Mouse (Mus musculus): ENCODE measurements around the gene Opcml. TPM values are rescaled to one million over a fixed set of nuclear protein-coding genes. Genes with fewer than 3 reads are reported as not detected.
A peak's percentile ranks its signal among the peaks of the same experiment; 100 is the strongest.

Gene Opcml
- polyA plus RNA-seq, 1 experiment from 2014 or later, result 4.9 TPM

GRCm38 (mm10) chr9:28226570-28226951 lies 436.0 kb downstream of the Opcml start:
- no peaks in the 10 kb centered on the region for H3K9me3 ChIP-seq
- H3K4me2 ChIP-seq (replicated peaks), result no peak overlapping the region
- H3K4me3 ChIP-seq, result no peak overlapping the region
- H3K27ac ChIP-seq, result no peak overlapping the region
- no peaks in the 10 kb centered on the region for H3K36me3 ChIP-seq
- H3K4me1 ChIP-seq, result no peaks in the 10 kb centered on the region
- no peaks in the 10 kb centered on the region for H3K27me3 ChIP-seq
- ATAC-seq (ENCODE audit: low FRiP score, low read depth), result no peak
- WGBS, result 46% methylated on average over 5 of the region's 5 CpGs
- no peak overlapping the region for H3K9ac ChIP-seq

DNA sequence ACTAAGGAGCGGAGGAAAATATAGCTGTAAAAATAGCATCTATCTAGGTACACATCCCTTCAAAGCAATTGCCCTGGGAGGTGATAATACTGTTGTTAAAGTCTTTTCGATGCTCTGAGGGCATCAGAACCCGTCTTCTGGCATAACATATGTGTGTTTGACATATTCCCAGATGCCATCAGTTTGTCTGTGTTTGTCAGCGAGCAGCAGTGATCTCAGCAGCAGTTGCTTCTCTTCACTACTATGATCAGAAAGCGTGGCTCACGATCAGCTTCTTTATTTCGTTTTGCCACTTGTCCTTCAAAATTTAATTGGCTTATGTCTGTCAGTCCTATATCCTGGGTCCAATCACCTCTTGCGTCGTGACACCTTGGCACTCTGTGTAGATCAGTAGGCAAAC lies 447.9 kb downstream of the Opcml start:
- no peak for ATAC-seq (ENCODE audit: low FRiP score, low read depth)
- no peak overlapping the region for H3K9ac ChIP-seq

DNA sequence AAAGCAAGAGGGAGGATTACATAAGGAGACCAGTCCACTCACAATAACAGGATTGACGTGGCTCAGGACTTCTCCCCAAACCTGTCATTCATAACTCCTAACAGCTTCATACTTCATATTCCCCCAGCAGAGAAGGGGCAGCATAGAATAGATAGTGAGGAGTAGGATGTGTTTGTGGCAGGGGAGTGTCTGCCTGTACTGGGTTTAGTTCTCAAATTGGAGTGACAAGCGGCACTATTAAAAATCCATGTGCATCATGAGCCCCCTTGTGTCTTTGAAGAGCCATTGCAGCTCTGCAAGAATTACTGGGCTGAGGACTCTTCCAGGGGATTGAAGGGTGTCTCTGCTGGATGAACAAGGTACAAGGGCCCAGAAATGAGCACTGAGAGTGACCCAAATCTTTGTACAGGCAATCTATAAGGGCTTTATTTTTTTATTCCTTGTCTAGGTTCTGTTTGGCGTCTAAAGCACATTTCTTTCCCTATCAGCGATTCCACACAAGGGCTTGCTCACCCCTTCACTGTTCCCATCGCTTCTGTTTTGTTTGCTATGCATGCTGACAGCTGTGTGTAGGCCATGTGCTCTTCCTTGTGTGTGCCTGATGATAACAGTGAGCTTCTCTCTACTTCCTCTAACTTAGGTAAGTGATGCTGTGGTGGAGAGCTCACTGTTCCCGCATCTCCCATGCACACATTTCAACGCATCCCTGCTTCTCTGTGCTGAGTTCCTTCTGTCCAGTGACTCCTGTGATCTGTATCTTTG lies 457.3 kb downstream of the Opcml start:
- H3K27ac ChIP-seq, result no peak overlapping the region
- no peak for ATAC-seq (ENCODE audit: low FRiP score, low read depth)
- H3K4me2 ChIP-seq (replicated peaks), result no peak overlapping the region
- H3K27me3 ChIP-seq, result peaks cover 23% of the 10 kb centered on the region
- H3K36me3 ChIP-seq, result no peaks in the 10 kb centered on the region
- no peak overlapping the region for H3K4me3 ChIP-seq
- H3K9me3 ChIP-seq, result no peaks in the 10 kb centered on the region
- WGBS, result 67% methylated on average over 7 of the region's 7 CpGs
- H3K4me1 ChIP-seq, result no peaks in the 10 kb centered on the region
- no peak overlapping the region for H3K9ac ChIP-seq

More for the DNA sequence above, 447.9 kb downstream of the Opcml start:
- H3K27me3 ChIP-seq, result no peaks in the 10 kb centered on the region
- 90% methylated on average over 9 of the region's 9 CpGs for WGBS
- no peaks in the 10 kb centered on the region for H3K9me3 ChIP-seq
- H3K4me2 ChIP-seq (replicated peaks), result no peak overlapping the region
- H3K36me3 ChIP-seq, result no peaks in the 10 kb centered on the region
- H3K4me3 ChIP-seq, result no peak overlapping the region
- no peaks in the 10 kb centered on the region for H3K4me1 ChIP-seq
- H3K27ac ChIP-seq, result no peak overlapping the region

- no peaks in the 10 kb centered on the region for H3K36me3 ChIP-seq
- H3K9me3 ChIP-seq, result no peaks in the 10 kb centered on the region
- no peak overlapping the region for H3K4me3 ChIP-seq
- H3K9ac ChIP-seq, result no peak overlapping the region
- no peak overlapping the region for H3K27ac ChIP-seq
- no peak for ATAC-seq (ENCODE audit: low FRiP score, low read depth)
- no peaks in the 10 kb centered on the region for H3K4me1 ChIP-seq
- H3K4me2 ChIP-seq (replicated peaks), result no peak overlapping the region
- peaks cover 19% of the 10 kb centered on the region for H3K27me3 ChIP-seq
- WGBS, result 84% methylated on average over 9 of the region's 9 CpGs
Observed at GRCm38 (mm10) chr9:28251341-28251740, 460.8 kb downstream of the Opcml start.

GRCm38 (mm10) chr9:28255128-28255904 lies 464.7 kb downstream of the Opcml start:
- H3K4me1 ChIP-seq, result no peaks in the 10 kb centered on the region
- H3K9me3 ChIP-seq, result no peaks in the 10 kb centered on the region
- H3K27me3 ChIP-seq, result peaks cover 18% of the 10 kb centered on the region
- no peak overlapping the region for H3K4me2 ChIP-seq (replicated peaks)
- H3K36me3 ChIP-seq, result no peaks in the 10 kb centered on the region
- no peak overlapping the region for H3K27ac ChIP-seq
- H3K4me3 ChIP-seq, result no peak overlapping the region
- H3K9ac ChIP-seq, result no peak overlapping the region
- no peak for ATAC-seq (ENCODE audit: low FRiP score, low read depth)
- WGBS, result 74% methylated on average over 8 of the region's 8 CpGs

GRCm38 (mm10) chr9:28255905-28256268 lies 465.3 kb downstream of the Opcml start:
- no peak overlapping the region for H3K27ac ChIP-seq
- H3K36me3 ChIP-seq, result no peaks in the 10 kb centered on the region
- H3K27me3 ChIP-seq, result peaks cover 19% of the 10 kb centered on the region
- H3K9me3 ChIP-seq, result no peaks in the 10 kb centered on the region
- WGBS, result 79% methylated on average over 1 of the region's 1 CpGs
- H3K4me3 ChIP-seq, result no peak overlapping the region
- no peak overlapping the region for H3K9ac ChIP-seq
- no peak for ATAC-seq (ENCODE audit: low FRiP score, low read depth)
- no peaks in the 10 kb centered on the region for H3K4me1 ChIP-seq
- no peak overlapping the region for H3K4me2 ChIP-seq (replicated peaks)

- Histone ChIP-seq H3K27me3 (peaks cover 38% of the 10 kb centered on the region), H3K4me1 (no peaks in the 10 kb centered on the region), H3K9me3 (no peaks in the 10 kb centered on the region), H3K9ac (no peak overlapping the region), H3K36me3 (no peaks in the 10 kb centered on the region), H3K27ac (no peak overlapping the region), H3K4me2 (replicated peaks) (no peak overlapping the region), H3K4me3 (no peak overlapping the region)
- peak; percentile 54 for ATAC-seq (ENCODE audit: low FRiP score, low read depth)
- WGBS, result 21% methylated on average over 7 of the region's 7 CpGs
Observed at GRCm38 (mm10) chr9:28261078-28261753, 470.6 kb downstream of the Opcml start.

GRCm38 (mm10) chr9:28262021-28262420 lies 471.4 kb downstream of the Opcml start:
- no peak overlapping the region for H3K4me2 ChIP-seq (replicated peaks)
- no peaks in the 10 kb centered on the region for H3K4me1 ChIP-seq
- H3K9me3 ChIP-seq, result no peaks in the 10 kb centered on the region
- no peak overlapping the region for H3K27ac ChIP-seq
- no peaks in the 10 kb centered on the region for H3K36me3 ChIP-seq
- H3K27me3 ChIP-seq, result peaks cover 41% of the 10 kb centered on the region
- H3K9ac ChIP-seq, result no peak overlapping the region
- no peak overlapping the region for H3K4me3 ChIP-seq
- no peak for ATAC-seq (ENCODE audit: low FRiP score, low read depth)
- 53% methylated on average over 1 of the region's 1 CpGs for WGBS

- H3K4me2 ChIP-seq (replicated peaks), result no peak overlapping the region
- H3K4me3 ChIP-seq, result no peak overlapping the region
- no peak overlapping the region for H3K27ac ChIP-seq
- peaks cover 41% of the 10 kb centered on the region for H3K27me3 ChIP-seq
- no peaks in the 10 kb centered on the region for H3K4me1 ChIP-seq
- no peaks in the 10 kb centered on the region for H3K36me3 ChIP-seq
- ATAC-seq (ENCODE audit: low FRiP score, low read depth), result no peak
- no peaks in the 10 kb centered on the region for H3K9me3 ChIP-seq
- 85% methylated on average over 2 of the region's 2 CpGs for WGBS
- no peak overlapping the region for H3K9ac ChIP-seq
Observed at GRCm38 (mm10) chr9:28262896-28263295, 472.3 kb downstream of the Opcml start.

DNA sequence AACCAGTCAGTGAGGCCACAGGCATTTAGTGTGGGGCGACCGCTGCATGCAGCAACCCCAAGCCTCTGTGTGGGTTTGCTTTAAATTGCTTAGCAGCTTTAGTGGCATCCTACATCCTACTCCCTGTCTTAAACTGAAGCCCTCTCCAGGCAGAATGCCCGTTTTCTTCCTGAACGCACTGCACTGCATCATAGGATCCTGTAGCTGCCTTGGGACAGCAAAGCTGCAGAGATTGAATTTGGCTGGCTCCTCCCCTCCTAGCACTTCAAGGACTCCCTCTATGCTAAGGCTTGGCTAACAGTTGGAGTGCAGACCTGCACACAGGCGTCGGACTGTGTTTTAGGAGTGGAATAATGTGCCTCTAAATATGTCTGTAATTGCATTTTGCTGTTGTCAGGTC lies 474.2 kb downstream of the Opcml start:
- H3K27ac ChIP-seq, result no peak overlapping the region
- ATAC-seq (ENCODE audit: low FRiP score, low read depth), result no peak

GRCm38 (mm10) chr9:28273816-28274215 lies 483.2 kb downstream of the Opcml start:
- ATAC-seq (ENCODE audit: low FRiP score, low read depth), result no peak
- H3K9me3 ChIP-seq, result no peaks in the 10 kb centered on the region
- no peak overlapping the region for H3K9ac ChIP-seq
- no peaks in the 10 kb centered on the region for H3K4me1 ChIP-seq
- H3K36me3 ChIP-seq, result no peaks in the 10 kb centered on the region
- WGBS, result 74% methylated on average over 2 of the region's 2 CpGs
- no peaks in the 10 kb centered on the region for H3K27me3 ChIP-seq
- no peak overlapping the region for H3K4me3 ChIP-seq
- H3K4me2 ChIP-seq (replicated peaks), result no peak overlapping the region
- no peak overlapping the region for H3K27ac ChIP-seq

More for the DNA sequence above, 474.2 kb downstream of the Opcml start:
- no peaks in the 10 kb centered on the region for H3K36me3 ChIP-seq
- H3K27me3 ChIP-seq, result peaks cover 30% of the 10 kb centered on the region
- WGBS, result 43% methylated on average over 6 of the region's 6 CpGs
- H3K4me3 ChIP-seq, result no peak overlapping the region
- no peak overlapping the region for H3K9ac ChIP-seq
- H3K4me2 ChIP-seq (replicated peaks), result no peak overlapping the region
- H3K4me1 ChIP-seq, result no peaks in the 10 kb centered on the region
- no peaks in the 10 kb centered on the region for H3K9me3 ChIP-seq

DNA sequence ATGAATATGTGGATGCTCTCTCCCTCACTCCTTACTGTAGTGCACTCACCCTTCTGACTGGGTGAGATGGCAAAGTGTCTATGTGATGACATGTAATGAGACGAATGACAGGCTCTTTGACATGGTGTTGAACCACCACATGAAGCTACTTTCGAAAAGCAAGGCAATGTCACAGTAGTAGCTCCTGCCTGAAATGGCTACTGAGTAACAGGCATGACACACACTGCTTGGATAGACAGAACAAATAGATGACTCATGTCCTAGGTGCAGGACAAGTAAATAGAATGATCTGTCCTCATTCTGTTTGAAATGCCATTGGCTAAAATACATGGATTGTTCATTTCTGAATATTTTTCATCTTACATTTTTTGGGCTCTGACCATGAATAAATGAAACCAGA lies 488.0 kb downstream of the Opcml start:
- Histone ChIP-seq H3K9ac (no peak overlapping the region), H3K4me3 (no peak overlapping the region), H3K27me3 (no peaks in the 10 kb centered on the region), H3K9me3 (no peaks in the 10 kb centered on the region), H3K4me2 (replicated peaks) (no peak overlapping the region), H3K27ac (no peak overlapping the region), H3K36me3 (no peaks in the 10 kb centered on the region), H3K4me1 (no peaks in the 10 kb centered on the region)
- ATAC-seq (ENCODE audit: low FRiP score, low read depth), result no peak
- 90% methylated on average over 2 of the region's 2 CpGs for WGBS

All from limb, embryonic 13.5 days (tissue).